Mouse (Mus musculus): ENCODE measurements around the gene Hoxa3.

- TF ChIP-seq GATA1 (IDR thresholded peaks at IDR 0.05; ENCODE audit: low read length), result no peak
- no peak for TF ChIP-seq TAL1 (IDR thresholded peaks at IDR 0.05; ENCODE audit: low read length)
Measured at GRCm38 (mm10) chr6:52160511-52161335, 52.4 kb downstream of the Hoxa3 start.

Measured in erythroblast, embryonic 14.5 days (primary cell).